Mouse (Mus musculus) lung, postnatal 0 days (tissue): ENCODE measurements around the gene Gm49776. TPM values are rescaled to one million over a fixed set of nuclear protein-coding genes. Genes with fewer than 3 reads are reported as not detected.
A peak's percentile ranks its signal among the peaks of the same experiment; 100 is the strongest.

Source experiments
- ATAC-seq: fragments of 200-750 bp; cut with Nextera tagmentation; 2 replicates; pipeline ENCODE4 v1.8.0; 2017; ENCODE audit warnings: moderate library complexity
- DNase-seq: peaks from one replicate; pipeline ENCODE4 v3.0.0-alpha.2; 2016; ENCODE audit warnings: low spot score
- H3K27ac ChIP-seq: fragments of 300-500 bp; sonication (generic); 2 replicates; pipeline ENCODE4 v1.5.1; 2014; ENCODE audit warnings: antibody characterized with exemption, mild to moderate bottlenecking, low read length, mixed read lengths
- H3K27me3 ChIP-seq: fragments of 300-500 bp; sonication (generic); replicated peaks from 2 replicates; pipeline ENCODE4 v1.6.1; 2014; ENCODE audit warnings: low read length, mixed read lengths; ENCODE audit not compliant: insufficient read depth
- H3K36me3 ChIP-seq: fragments of 300-500 bp; sonication (generic); 2 replicates; pipeline ENCODE4 v1.6.1; 2014; ENCODE audit warnings: low read length, mixed read lengths; ENCODE audit not compliant: insufficient read depth
- H3K4me1 ChIP-seq: fragments of 300-500 bp; sonication (generic); 2 replicates; pipeline ENCODE4 v1.6.1; 2014; ENCODE audit warnings: antibody characterized with exemption, low read depth, low read length, mixed read lengths; ENCODE audit not compliant: insufficient read depth
- H3K4me2 ChIP-seq: fragments of 300-500 bp; sonication (generic); replicated peaks from 2 replicates; pipeline ENCODE4 v1.6.1; 2014; ENCODE audit warnings: low read depth, mild to moderate bottlenecking, low read length, moderate library complexity, mixed read lengths
- H3K4me3 ChIP-seq: fragments of 300-500 bp; sonication (generic); 2 replicates; pipeline ENCODE4 v1.5.1; 2014; ENCODE audit warnings: low read depth, low read length
- H3K9ac ChIP-seq: fragments of 300-500 bp; sonication (generic); replicated peaks from 2 replicates; pipeline ENCODE4 v1.6.1; 2014; ENCODE audit warnings: low read depth, mild to moderate bottlenecking
- H3K9me3 ChIP-seq: fragments of 300-500 bp; sonication (generic); 2 replicates; pipeline ENCODE4 v1.6.1; 2016; ENCODE audit warnings: low read length, mixed read lengths
- CTCF ChIP-seq: IDR thresholded peaks from 2 replicates; pipeline ENCODE4 v1.5.1; 2016; ENCODE audit warnings: antibody characterized with exemption, mild to moderate bottlenecking
- EP300 ChIP-seq: IDR thresholded peaks from 2 replicates; pipeline ENCODE4 v1.6.1; 2016; ENCODE audit warnings: antibody characterized with exemption, mild to moderate bottlenecking, control low read depth
- WGBS: fragments of 180-500 bp; shearing (Covaris S2); extraction: QIAGEN DNeasy Blood & Tissue Kit; methylation state at CpG from one replicate; pipeline ENCODE4 v1.1.7; 2014; 5-methylcytosine and 5-hydroxymethylcytosine counted together
- polyA plus RNA-seq: library from polyadenylated mRNA; unstranded; fragments of >200 nt; fragmentation: Nextera tagmentation; extraction: Ambion mirVana; gene quantifications from 2 replicates; pipeline ENCODE4 v1.2.1, GENCODE M21; 2015

Gm49776 gene
- polyA plus RNA-seq, 1 experiment from 2014 or later = 2.5 TPM

DNA sequence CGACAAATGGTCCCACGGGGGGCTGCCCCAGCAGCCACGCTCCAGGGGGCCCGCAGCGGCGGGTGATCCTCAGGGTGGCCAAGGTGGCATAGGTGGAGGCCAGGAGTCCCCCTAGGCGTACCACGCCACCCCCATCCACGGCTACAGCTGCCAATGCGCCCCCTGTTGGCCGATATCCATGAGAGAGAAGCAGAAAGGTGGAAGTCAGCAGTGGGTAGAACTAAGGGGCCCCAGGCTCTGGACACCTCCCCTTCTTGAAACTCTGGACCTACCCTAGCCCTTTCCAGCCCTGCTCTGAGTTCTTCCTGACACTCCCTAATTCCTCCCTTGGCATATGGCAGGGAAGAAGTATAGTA, 36.6 kb downstream of the Gm49776 start:
- Histone ChIP-seq H3K36me3 (peaks cover 15% of the 10 kb centered on the region; the same call in 1 of the 2 replicates), H3K4me2 (no peak overlapping the region), H3K9ac (no peak overlapping the region), H3K4me3 (no peak overlapping the region), H3K4me1 (no peaks in the 10 kb centered on the region), H3K27me3 (no peaks in the 10 kb centered on the region), H3K9me3 (no peaks in the 10 kb centered on the region), H3K27ac (no peak overlapping the region)
- DNase-seq (no peak), ATAC-seq (no peak)
- 86% methylated on average over 10 of the region's 11 CpGs for WGBS
- TF ChIP-seq EP300 (no peak), CTCF (peak; percentile 30)

DNA sequence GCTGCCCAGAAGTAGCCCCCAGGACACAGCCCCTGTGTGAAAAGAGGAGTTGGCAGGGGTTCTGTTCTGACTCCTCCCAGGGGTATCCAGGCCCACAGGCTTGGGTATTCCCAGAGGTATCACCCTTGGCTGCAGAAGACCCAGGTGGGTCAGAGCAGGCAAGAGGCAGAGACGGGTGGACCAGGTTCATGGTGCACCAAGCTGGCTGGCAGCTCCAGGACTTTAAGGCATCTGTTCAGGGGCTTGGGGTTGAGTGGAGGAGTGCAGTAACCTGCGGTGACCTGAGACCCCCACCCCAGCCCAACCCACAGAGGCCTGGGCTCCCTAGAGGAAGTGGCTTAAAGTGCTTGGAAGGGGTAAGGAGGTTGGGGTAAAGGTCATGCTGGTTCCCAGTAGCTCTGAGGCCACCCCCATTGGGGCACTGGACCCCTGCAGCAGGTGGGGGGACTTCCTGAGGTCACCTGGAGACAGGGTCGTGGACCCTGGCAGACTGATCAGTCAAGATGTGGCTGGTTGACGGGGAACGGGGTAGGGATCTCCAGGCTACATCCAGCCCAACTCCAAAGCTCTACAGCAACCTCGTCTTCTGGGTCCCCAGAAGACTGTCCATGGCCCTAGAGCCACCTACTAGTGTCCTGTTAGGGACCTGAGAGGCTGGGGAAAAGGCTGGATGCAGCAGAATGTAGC, 37.1 kb downstream of the Gm49776 start:
- H3K27me3 ChIP-seq = no peaks in the 10 kb centered on the region
- H3K9ac ChIP-seq = no peak overlapping the region
- ATAC-seq (no peak), DNase-seq (no peak)
- TF ChIP-seq CTCF (no peak), EP300 (no peak)
- H3K4me3 ChIP-seq = no peak overlapping the region
- 83% methylated on average over 6 of the region's 6 CpGs for WGBS
- no peak overlapping the region for H3K4me2 ChIP-seq
- no peaks in the 10 kb centered on the region for H3K9me3 ChIP-seq
- peaks cover 15% of the 10 kb centered on the region; the same call in 1 of the 2 replicates for H3K36me3 ChIP-seq
- H3K27ac ChIP-seq = no peak overlapping the region
- no peaks in the 10 kb centered on the region for H3K4me1 ChIP-seq

DNA sequence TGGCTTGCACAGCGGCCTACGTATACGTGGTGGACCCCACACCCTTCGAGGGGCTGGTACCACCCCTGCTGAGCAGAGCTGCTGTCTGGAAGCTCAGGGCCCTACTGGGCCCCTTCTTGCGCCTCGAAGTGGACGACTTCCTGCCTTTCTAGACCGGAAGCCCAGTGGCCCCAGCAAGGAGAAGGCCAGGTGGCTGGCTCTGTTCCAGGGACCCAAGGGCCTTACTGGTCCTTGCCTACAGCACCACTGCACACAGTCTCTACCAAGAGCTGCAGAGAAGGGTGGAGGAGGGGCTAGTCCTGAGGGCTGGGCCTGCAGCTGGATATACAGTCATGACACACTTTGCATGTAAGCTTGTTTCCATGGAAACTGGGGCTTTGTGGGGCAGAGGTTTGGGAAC, 38.1 kb downstream of the Gm49776 start:
- 23% methylated on average over 8 of the region's 8 CpGs for WGBS
- H3K4me3 ChIP-seq = no peak overlapping the region
- DNase-seq = peak; percentile 50
- no peak overlapping the region for H3K4me2 ChIP-seq
- H3K9me3 ChIP-seq = no peaks in the 10 kb centered on the region
- H3K27ac ChIP-seq = no peak overlapping the region
- no peaks in the 10 kb centered on the region for H3K27me3 ChIP-seq
- ATAC-seq = peak; percentile 58
- peaks cover 15% of the 10 kb centered on the region; the same call in 1 of the 2 replicates for H3K36me3 ChIP-seq
- no peaks in the 10 kb centered on the region for H3K4me1 ChIP-seq
- no peak overlapping the region for H3K9ac ChIP-seq
- TF ChIP-seq CTCF (no peak), EP300 (no peak)

DNA sequence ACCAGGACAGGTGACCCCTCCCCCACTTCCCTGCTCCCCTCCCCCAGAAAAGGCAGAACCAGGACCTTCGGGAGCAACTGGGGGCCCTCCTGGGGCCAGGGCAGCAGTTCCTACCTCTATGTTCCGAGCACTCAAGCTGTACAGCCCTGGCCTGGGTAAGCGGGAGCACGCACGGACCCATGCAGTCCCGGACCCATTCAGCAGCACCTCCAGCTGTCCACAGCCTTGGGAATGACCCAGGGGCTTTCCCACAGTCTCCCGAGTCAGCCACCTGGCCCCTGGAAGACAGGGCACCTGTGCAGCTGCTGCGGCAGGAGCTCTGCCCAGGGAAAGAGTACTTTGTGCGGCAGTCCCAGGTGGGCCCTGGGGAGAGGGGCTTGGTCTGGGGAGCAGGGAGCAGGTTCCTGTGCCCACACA, 39.5 kb downstream of the Gm49776 start:
- DNase-seq (no peak), ATAC-seq (no peak)
- Histone ChIP-seq H3K9ac (no peak overlapping the region), H3K4me3 (no peak overlapping the region), H3K27me3 (no peaks in the 10 kb centered on the region), H3K27ac (no peak overlapping the region), H3K4me1 (no peaks in the 10 kb centered on the region), H3K36me3 (0 out of 2 replicates have a peak, but pooled peaks cover 6% of the 10 kb centered on the region), H3K4me2 (no peak overlapping the region), H3K9me3 (no peaks in the 10 kb centered on the region)
- TF ChIP-seq CTCF = no peak
- WGBS = 66% methylated on average over 9 of the region's 9 CpGs

DNA sequence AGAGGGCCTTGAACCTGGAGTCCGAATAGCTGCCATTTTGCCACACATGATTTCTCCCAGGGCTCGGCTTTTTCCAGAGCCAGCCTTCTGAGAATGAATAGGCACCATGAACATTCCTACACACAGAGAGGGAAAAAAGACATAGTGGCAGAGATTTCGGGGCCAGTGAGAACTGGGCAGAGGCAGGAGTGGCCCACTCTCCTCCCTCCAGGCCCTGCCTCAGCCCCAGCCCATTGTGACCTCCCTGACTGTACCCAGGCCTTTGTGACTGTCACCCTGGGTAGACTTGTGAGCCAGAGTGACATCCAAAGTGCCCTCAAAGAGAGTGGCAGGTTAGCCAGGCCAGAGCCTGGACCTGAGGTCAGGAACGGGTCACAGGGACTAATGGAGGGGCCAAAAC, 40.5 kb downstream of the Gm49776 start, which contains the start of gene Ccdc188:
Ccdc188 (plus strand) TSS at position 301 of the 400 bp plus-strand sequence.
- H3K4me1 ChIP-seq = no peaks in the 10 kb centered on the region
- ATAC-seq = no peak
- DNase-seq = no peak
- no peaks in the 10 kb centered on the region for H3K36me3 ChIP-seq
- H3K27me3 ChIP-seq = no peaks in the 10 kb centered on the region
- no peak within 1 kb of the TSS for H3K4me2 ChIP-seq
- 89% methylated on average over 4 of the region's 4 CpGs for WGBS
- H3K9me3 ChIP-seq = no peaks in the 10 kb centered on the region
- H3K27ac ChIP-seq = no peak within 1 kb of the TSS
- TF ChIP-seq CTCF = no peak
- TF ChIP-seq EP300 = no peak
- no peak within 1 kb of the TSS for H3K9ac ChIP-seq
- H3K4me3 ChIP-seq = no peak within 1 kb of the TSS

DNA sequence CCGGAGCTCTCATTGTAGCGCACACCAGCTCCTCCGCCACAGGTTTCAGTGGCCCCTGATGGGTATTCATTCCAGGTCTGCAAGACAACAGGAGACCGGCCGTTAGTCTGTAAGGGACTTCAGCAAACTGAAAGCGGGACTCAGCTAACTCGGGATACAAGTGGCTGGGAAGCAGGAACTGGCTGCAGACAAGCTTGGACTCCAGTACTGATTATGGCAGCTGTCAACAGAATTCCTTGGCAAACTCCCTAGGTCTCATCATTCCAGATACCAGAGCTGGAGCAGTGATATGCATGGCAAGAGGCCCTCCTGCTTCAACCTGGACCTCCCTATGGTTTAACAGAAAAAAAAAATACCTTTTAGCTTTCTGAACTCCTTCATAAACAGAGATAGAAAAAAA, 43.3 kb downstream of the Gm49776 start:
- no peak overlapping the region for H3K4me2 ChIP-seq
- H3K36me3 ChIP-seq = no peaks in the 10 kb centered on the region
- WGBS = 65% methylated on average over 7 of the region's 7 CpGs
- H3K4me1 ChIP-seq = no peaks in the 10 kb centered on the region
- no peaks in the 10 kb centered on the region for H3K27me3 ChIP-seq
- H3K9ac ChIP-seq = no peak overlapping the region
- TF ChIP-seq EP300 (no peak), CTCF (no peak)
- no peak overlapping the region for H3K4me3 ChIP-seq
- H3K27ac ChIP-seq = no peak overlapping the region
- peak; percentile 29 for DNase-seq
- no peak for ATAC-seq
- no peaks in the 10 kb centered on the region for H3K9me3 ChIP-seq

DNA sequence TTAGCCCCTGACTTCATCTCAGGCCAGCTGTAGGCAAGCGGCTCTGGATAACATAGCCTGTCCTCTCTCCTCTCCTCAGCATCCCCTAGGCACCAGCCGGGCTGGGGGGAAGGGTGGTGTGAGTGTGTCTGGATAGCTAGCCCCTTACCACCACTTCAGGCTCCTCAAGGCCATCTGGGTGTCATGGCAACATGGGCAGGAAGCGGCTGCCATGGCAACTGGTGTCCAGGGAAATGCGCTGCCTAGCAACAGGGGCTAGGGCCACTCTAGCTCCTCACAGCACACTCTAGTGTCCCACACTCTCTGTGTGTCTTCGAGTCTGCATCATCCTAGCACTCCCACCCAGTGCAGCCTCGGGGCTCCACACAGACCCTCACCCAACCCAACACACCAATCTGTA, 44.4 kb downstream of the Gm49776 start:
- H3K9ac ChIP-seq = no peak overlapping the region
- no peaks in the 10 kb centered on the region for H3K9me3 ChIP-seq
- no peak for TF ChIP-seq CTCF
- no peak for TF ChIP-seq EP300
- no peak overlapping the region for H3K4me3 ChIP-seq
- H3K4me1 ChIP-seq = no peaks in the 10 kb centered on the region
- H3K4me2 ChIP-seq = no peak overlapping the region
- H3K36me3 ChIP-seq = no peaks in the 10 kb centered on the region
- DNase-seq (no peak), ATAC-seq (no peak)
- no peak overlapping the region for H3K27ac ChIP-seq
- H3K27me3 ChIP-seq = no peaks in the 10 kb centered on the region
- 34% methylated on average over 6 of the region's 6 CpGs for WGBS
